Mouse (Mus musculus) left cerebral cortex, postnatal 36 days (tissue): ENCODE data around the gene Efcab3. TPM values are rescaled to one million over a fixed set of nuclear protein-coding genes. Genes with fewer than 3 reads are reported as not detected.

Experiments used
- DNase-seq, 2 experiments: peaks; one replicate each; pipeline ENCODE4 v3.0.0; 2021 to 2022; ENCODE audit warnings: low spot score in 2 of 2, mixed read lengths in 1 of 2
- intact Hi-C: fragments of 180-260 bp; cut with DNase I; formaldehyde crosslinking; loops from one replicate; pipeline ENCODE4 v1.15.1; 2025
- total RNA-seq, 2 experiments: library from RNA; stranded (reverse); gene quantifications; 2 replicates each; pipeline ENCODE4 v1.2.3; 2021

Gene Efcab3
- total RNA-seq, 2 experiments from 2014 or later, result 1.2 to 1.3 TPM

DNA sequence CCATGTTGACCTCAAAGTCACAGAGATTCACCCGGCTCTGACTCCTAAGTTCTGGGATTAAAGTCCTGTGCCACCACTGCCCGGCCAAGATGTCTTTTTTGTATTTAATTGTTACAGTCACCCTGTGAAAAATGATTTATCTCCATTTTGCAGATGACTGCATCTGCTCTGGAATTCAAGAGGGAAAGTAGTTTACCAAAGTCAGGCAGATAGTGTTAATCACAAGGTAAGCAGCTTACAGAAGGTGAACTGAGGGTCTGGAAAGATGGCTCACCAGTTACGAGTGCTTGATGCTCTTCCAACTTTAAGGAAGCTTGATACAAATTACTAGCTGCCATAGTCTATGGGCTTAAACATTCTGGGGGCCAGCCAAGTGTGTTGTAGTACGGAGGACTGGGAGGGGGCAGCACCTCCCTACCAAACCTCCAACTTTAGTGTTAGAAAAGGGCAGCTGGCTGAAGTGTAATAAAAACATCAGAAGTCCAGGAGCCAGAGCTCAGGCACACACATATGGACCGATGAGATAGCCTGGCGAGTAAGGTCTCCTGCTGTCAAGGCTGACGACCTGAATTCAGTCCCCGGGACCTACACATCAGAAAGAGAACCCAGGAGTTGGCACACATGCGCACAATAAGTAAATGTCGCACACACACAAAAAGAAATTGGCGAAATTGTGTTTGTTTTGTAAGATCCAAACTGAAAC lies 81.3 kb downstream of the Efcab3 start:
- DNase-seq, result no peak
- intact Hi-C loops, result no loop called here

DNA sequence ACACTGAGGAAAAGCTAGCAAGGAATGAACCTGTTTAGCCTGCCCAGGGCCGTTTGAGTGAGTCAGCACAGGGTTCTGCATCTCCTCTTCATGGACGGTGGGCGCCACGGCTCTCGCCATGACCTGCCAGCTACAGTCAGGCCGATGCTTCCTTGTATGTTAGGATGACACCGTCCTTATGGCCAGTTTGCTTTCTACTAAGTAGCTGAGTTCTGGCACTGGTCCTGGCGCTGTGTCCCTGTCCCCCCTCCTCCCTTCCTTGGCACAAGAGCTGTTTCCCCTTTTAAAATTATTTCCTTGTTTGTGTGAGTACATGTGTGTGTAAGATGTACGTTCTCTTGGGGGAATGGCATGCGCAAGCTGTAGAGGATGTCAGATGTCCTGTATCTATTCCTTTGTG lies 81.8 kb downstream of the Efcab3 start:
- intact Hi-C loops, result no loop called here
- DNase-seq, result no peak

DNA sequence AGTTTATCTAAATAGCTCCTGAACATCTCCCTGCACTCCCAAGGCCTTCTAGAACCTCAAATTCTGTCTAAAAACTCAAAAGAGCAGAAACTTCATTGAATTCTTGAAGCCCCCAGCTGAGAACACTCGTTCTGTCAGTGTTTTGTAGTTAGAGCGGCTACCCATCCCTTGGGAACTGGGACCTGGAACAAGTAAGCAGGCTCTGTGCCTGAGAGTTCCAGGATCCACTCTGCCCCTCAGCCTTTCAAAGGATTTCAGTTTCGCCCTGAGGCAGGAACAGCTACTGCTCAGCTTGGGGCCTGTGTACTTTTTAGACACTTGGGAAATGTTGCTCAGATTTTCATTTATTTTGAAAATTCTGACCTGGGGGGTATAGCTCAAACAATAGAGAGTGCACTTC lies 83.2 kb downstream of the Efcab3 start, which contains the start of gene Gm10842:
TSS of gene Gm10842 (plus strand) at position 301 of the 400 bp plus-strand sequence.
- DNase-seq, result no peak
- intact Hi-C loops, result no loop called here

DNA sequence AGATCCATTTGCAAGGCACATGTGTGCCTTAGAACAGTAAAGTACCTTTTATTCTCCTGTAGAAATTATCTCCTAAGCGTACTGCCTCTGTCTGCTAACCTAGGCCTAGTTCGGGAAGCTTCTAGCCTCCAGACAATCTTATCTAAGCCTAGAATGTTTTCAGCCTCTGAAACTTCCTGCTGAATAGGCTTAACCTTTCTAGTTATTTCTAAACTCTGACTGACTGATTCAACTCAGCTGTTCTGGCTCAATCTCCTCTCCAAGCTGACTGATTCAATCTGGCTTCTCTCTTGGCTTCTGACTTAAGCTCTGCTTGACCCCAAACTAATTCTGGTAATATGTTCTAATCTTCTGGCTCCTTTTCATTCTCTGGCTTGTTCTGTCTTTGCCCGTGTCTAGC lies 86.0 kb downstream of the Efcab3 start:
- intact Hi-C loops, result no loop called here
- DNase-seq, result no peak

DNA sequence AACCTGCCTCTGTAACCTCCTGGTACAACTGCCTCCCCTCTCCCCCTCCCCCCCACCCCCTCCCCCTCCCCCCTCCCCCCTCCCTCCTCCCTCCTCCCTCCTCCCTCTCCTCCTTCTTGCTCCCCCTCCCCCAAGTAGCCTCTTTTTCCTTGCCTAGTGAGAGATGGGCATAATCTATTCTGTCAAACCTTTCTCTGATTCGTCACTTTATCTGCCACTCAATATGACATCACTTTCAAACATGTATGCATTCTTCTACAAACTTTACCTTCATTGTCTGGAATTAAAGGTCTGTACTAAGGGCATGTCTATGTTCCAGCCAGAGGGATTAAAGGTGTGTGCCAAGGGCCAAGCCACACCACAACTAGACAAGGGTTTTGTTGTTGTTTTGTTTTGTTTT lies 86.4 kb downstream of the Efcab3 start:
- intact Hi-C loops, result no loop called here
- DNase-seq, result no peak

DNA sequence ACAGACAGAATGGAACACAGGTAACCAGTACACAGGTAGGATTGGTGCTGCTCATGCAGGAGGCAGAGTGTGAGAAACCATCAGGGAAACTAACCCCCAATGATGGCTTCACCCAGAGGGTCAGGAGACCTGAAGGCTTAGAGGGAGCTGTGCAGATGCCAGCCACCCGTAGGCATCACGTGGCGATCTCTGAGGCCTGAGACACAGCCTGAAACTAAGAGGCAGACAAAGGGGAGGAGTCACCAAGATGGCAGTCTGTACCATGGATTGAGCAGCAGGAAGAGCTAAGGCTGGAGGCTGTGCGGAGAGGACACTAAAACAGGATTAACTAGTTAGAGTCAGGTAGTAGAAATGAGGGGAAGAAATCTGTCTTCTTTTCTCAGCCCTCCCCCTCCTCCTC lies 87.3 kb downstream of the Efcab3 start:
- intact Hi-C loops, result no loop called here
- no peak for DNase-seq

DNA sequence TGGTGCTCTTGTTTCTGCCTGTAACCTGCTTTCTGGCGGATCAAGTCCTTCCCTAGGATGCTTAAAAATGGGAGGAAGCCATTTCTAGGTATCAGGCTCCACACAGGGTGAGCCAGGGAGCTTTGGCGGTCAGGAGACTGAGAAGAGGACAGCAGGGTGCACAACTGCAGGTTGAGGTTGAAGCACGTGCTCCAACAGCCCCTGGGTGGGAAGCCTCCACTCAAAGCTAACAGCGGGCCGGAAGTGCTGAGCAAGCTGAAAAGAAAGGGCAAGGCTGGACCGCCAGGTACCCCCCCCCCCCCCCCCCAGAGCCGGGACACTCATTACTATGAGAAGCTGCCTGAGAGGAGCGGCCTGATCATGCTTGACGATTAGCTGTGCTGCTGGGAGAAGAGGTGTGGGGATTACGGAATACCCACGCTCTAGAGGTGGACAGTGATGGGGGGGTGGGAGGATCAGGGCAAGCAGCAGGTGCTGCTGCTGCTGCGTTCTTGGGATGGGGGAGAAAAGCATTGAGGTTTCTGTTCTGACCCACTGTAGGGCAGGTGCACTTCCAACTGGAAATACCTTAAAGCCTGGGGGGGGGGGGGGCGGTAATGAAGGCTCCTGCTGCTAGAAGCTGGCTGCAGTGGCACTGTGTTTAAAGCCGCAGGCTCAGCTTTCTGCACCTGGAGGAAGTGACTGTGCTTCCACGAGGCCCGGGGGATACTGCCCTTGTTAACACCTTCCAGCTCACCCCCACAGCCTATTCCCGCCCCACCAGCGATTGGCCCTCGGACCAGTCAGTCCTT lies 88.0 kb downstream of the Efcab3 start:
- intact Hi-C loops, result no loop called here
- DNase-seq, result no peak

DNA sequence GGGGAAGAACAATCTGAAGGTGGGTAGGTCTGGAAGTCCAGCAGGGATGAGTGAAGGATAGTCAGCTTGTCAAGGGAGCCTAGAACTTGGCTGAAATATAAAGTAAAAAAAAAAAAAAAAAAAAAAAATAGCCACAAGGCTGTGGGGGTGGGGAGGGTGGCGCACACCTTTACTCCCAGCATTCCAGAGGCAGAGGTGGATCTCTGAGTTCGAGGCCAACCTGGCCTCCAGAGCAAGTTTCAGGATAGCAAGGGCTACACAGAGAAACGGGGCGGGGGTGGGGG lies 88.6 kb downstream of the Efcab3 start:
- DNase-seq, result no peak
- intact Hi-C loops, result no loop called here

DNA sequence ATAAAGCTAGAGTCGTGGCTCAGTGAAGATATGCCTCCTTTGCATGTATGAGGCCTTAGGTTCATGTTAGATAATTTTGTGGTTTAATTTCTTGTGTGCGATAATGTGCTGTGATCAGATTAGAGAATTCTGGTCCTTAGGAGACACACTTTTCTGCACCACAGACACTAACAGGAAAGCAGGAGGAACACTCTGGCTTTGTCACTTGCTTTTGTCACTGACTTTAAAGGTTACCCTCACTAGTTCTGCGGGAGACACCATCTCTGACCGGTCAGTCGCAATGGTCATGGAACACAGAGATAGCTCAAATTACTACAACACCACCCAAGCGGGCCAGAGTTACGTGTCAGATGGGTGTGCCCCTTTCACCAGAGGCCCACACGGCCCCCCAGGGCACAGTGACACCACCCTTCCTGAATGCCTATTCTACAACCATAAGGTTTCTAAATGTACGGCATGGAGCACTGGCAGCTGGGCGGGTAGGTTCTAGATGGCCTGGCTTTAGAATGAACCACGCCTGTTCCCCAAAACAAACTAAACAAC lies 89.0 kb downstream of the Efcab3 start:
- intact Hi-C loops, result no loop called here
- DNase-seq, result no peak

DNA sequence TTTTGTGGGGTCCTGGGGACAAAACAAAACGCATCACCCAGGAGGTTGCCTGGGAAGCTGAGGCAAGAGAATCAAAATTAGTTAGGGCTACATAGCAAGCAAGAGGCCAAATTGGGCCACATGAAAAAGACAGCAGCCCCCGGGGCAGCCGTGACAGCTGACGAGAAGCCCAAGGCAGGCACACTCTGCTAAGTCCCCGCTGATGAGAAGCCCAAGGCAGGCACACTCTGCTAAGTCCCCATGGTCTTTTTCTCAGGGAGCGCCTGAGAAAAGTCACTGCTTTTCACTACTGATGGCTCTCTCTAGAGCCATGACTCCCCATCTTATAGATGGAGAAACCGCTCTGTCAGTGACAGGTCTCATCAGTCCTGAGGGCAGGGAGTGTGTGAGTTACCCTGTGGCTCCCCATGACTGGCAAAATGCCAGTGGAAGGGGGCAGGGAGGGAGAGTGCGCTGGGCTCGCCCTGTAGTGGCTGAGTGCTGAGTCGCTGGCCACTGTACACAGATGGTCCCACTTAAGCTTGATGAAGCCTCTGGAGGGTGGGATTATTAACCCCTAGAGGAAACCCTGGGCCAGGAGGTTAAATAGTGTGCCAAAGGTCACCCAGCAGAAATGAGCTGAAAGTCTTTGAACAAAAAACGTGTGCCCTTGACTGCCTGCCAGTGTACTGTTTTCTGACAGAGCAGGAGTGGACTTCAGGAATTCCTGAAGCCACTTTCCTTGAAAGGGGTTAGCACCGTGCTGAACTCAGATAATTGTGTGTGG lies 89.9 kb downstream of the Efcab3 start:
- intact Hi-C loops, result no loop called here
- DNase-seq, result no peak

DNA sequence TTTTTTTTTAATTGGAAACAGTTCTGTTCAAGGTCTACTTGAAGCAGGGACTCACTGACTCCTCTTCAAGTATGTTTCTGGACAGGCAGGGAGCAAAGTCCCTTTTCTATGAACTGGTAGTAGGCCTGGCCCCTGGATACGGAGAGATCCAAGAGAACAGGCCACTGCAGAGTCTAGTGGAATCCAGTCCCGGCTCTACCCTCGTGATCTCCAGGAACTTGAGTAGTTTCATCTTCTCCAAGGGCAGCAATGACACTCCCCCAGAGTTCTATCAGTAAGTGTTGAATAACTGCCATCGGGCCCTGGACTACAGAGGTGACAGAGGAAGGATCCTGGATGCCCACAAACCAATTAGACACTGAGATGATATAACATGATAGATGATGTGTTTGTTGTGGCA lies 92.5 kb downstream of the Efcab3 start:
- no peak for DNase-seq
- intact Hi-C loops, result no loop called here

DNA sequence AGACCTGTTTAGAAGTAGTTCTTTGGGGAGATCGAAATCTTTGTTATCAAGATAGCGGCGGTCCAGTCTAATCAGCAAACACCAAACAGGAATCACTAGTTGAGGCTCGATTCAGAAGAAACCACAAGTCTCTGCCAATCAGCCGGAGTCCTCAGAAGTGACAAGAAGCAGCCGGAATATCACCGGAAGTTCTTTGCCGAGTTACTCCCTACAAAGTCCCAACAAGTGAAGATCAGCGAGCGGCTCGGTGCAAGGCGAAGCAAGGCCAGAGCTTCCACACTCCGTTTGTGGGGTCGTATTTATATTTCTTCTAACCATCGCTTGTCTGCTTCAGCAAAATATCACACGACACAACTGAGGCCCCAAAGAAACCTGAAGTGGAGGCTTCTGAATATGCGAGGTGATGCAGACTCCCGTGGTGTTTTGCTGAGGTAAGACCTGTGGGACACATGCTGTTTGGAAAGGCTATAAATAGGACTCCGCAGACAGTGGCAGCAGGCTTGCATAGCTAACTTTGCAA lies 93.4 kb downstream of the Efcab3 start:
- no peak for DNase-seq

DNA sequence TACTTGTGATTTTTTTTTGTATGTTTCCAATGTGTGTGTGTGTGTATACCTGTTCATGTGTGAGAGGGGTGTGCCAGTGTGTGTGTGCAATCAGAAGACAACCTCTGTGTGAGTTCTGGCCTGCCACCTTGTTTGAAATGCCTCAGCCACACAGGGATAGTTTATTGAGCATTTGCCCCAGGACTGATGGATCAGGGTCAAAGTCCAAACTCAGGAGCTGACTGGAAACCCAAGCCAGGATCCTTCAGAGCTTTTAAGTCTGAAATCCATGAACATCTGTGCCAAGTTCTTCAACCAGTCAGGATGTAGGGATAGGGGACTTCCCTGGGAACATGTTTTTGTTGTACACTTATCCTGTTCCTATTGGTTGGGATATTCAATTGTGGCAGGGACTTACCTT lies 94.7 kb downstream of the Efcab3 start:
- no peak for DNase-seq
- intact Hi-C loops, result no loop called here

More for the DNA sequence above, 93.4 kb downstream of the Efcab3 start:
- intact Hi-C loops, result no loop called here

DNA sequence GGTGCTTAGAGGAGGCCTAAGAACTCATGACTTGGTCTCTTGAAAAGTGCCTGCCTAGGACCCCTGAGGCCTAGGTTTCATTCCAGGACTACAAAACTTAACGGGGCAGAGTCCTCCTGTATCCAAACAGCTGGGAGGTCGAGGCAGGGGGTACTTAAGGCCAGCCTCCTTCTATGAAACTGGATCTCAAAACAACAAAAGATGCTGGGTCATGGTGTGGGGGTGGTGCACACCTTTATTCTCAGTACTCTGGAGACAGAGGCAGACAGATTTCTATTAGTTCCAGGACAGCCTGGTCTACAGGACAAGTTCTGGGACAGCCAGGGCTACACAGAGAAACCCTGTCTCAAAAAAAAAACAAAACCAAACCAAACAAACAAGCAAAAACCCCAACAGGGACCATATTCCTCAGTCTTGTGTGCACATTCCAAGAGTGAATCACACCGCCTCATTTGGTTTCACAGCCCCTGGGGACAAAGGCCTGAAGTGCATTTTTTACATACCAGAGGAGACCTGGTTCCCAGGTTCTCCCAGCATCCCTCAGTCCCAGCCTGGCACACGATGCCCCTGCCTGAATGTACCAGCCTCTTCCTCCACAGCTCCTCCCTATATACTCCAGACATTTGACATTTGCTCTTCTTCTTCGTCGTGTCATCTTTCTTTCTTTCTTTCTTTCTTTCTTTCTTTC lies 96.4 kb downstream of the Efcab3 start:
- DNase-seq, result no peak
- intact Hi-C loops, result no loop called here

DNA sequence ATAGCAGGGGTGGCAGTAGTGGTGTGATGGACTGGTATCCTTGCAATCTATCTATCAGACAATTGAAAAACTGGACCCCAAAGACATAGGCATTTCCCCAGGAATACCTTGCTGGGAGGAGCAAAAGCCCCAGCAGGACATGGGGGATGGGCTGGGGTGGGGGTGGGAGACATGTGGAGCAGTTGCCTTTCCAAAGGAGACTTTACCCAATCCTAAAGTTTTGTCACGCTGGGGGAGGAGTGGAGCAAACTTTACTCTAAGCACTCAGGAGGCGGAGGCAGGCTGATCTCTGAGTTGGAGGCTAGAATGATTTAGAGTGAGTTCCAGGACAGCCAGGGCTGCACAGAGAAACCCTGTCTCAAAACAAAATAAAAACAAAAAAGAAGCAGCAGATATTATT lies 98.0 kb downstream of the Efcab3 start:
- DNase-seq, result no peak
- intact Hi-C loops, result no loop called here

DNA sequence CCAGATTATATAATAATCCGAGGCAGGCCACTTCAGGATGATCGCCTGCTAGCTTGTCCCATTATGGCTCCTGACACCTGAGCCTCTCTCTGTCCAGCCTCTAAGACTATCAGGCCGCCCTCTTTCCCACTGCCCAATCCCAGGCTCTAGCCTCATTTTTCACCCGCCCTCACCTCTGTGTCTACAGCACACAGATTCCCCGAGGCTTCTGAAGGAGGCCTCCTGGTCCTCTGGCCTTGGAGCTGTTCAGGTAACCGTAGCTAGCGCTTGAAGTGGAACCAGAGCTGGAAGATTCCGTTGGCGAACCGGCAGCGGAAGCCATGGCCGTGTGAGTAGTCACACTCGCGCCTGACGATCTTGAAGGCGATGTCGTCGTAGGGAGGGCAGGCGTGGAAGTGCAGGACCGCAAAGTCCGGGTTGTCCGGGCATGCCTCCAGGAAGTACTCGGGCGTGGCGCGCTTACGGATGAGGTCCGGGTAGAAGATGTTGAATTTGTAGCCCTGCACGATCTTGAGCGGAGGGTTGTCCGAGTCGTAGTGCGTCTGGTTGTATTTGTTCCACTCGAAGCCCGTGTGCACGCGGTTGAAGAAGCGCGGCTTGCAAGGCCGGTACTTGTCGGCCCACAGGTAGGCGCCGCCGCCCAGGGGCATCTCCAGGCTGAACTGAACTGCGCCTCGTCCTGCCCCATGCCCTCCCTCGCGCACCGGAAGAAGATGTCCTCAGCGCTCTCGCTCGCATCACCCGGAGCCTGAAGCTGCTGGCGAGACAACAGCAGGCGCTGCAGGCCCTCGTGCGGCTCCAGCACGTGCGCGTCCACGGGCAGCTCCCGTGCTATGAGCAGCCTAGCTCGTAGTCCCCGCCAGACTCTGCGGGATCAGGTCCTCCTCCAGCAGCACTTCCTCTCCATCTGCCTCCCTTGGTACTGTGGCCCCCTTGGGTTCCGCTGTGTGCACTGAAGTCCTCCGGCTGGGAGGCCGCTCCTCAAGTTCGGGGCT lies 101.4 kb downstream of the Efcab3 start:
- no peak for DNase-seq
- intact Hi-C loops, result no loop called here

DNA sequence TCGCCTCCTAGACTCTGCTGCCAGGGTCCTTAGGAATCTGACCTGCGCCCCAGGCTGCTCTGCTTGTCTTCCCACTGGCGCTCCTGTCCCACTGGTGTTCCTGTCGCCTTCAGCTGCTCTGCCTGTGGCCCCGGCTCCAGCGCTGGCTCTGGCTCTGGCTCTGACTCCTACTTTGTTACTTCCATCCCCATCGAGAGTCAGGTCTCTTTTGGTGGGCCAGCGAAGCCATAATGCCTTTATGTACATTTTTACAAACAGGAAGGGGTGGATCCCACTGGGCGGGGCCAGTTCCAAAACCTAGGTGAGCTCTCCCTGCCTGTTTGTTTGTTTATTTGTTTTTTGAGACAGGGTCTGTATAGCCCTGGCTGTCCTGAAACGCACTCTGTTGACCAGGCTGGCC lies 103.4 kb downstream of the Efcab3 start:
- no peak for DNase-seq
- intact Hi-C loops, result no loop called here
